Mouse (Mus musculus): ENCODE measurements around the gene Ramp2. TPM values are rescaled to one million over a fixed set of nuclear protein-coding genes. Genes with fewer than 3 reads are reported as not detected.

Ramp2 gene
- 271 and 276 TPM in 2 replicates for polyA plus RNA-seq (2014; fragmentation: Nextera tagmentation; extraction: Ambion mirVana)

DNA sequence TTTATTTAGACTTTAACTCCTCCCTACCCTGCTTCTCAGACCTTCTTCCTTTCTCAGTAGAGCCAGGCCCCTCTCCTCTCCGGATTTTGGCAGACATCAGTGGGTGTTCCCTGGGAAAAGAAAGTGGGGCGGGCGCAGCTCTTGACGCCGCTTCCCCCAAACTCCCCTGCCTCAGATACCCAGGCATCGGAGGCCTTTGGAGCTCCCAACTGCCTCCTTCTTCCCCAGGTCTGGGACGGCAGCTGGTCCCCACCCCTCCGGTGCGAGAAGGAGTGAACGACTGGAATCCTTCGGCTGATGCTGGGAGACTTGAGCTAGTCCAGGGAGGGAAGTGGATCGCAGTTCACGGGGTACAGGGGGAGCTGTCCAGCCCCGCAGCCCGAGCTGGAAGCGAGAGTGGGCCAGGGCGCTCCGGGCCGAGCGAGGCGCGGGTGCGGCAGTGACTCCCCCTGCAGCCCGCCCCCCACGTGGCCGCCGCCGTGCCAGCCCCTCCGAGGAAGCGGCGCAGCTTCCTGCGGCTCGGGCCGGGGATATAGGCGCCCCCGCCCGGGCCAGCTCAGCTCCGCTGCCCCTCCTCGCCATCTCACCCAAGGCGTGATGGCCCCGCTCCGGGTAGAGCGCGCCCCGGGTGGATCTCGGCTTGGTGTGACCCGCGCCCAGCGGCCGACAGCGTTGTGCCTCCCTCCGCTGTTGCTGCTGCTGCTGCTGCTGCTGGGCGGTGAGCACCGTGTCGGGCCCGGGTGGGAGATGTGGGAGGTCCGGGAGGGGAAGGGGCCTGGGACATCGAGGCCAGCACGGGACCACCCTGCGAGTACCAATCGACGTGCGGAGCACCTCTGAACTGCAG lies at the start of gene Ramp2:
TSS of gene Ramp2 (plus strand) at position 174 of the 847 bp plus-strand sequence.
- H3K27ac ChIP-seq (ENCODE audit: low read depth) = peak within 1 kb of the TSS; percentile 88
- ATAC-seq (ENCODE audit: insufficient read depth) (peak; percentile 84), DNase-seq (peak; percentile 78)
- H3K9ac ChIP-seq = peak within 1 kb of the TSS; percentile 72
- under 1% methylated on average over 56 of the region's 63 CpGs for WGBS
- peak within 1 kb of the TSS; percentile 89 for H3K4me2 ChIP-seq
- H3K4me1 ChIP-seq (ENCODE audit: insufficient read depth) = peaks cover 3% of the 10 kb centered on the region
- 0 out of 2 replicates have a peak, but pooled peaks have one; percentile 5 for TF ChIP-seq CTCF (IDR thresholded peaks at IDR 0.05; ENCODE audit: low read depth)
- no peaks in the 10 kb centered on the region for H3K9me3 ChIP-seq (ENCODE audit: low read depth, low read length)
- H3K4me3 ChIP-seq (ENCODE audit: low read depth, low read length) = peak within 1 kb of the TSS; percentile 68
- H3K27me3 ChIP-seq (ENCODE audit: insufficient read depth, low read length) = peaks cover 18% of the 10 kb centered on the region; the same call in 1 of the 2 replicates
- H3K36me3 ChIP-seq (ENCODE audit: insufficient read depth) = no peaks in the 10 kb centered on the region

DNA sequence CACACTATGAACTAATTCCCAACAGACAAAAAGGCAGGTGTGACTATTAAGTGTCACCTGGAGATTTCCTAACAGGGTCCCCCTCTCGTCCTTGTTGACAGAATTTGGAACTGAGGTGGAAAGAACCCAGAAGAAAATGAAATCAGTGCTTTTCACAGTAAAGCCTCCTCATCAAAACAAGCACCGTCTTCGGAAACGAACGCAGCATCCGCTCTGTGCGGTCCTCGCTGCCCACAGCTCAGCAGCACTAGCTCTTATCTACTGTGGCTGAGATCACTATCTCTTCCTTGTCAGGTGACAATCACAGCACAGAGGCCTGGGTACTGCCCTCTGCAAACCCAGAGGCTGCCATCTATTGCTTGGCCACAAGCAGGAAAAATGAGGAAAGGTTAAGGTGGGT lies 49.7 kb upstream of the Ramp2 start:
- Histone ChIP-seq H3K9me3 (ENCODE audit: low read depth, low read length) (no peaks in the 10 kb centered on the region), H3K4me1 (ENCODE audit: insufficient read depth) (peaks cover 1% of the 10 kb centered on the region; the same call in 1 of the 2 replicates), H3K36me3 (ENCODE audit: insufficient read depth) (peaks cover 51% of the 10 kb centered on the region), H3K27ac (ENCODE audit: low read depth) (no peak overlapping the region), H3K9ac (no peak overlapping the region), H3K4me2 (no peak overlapping the region), H3K4me3 (ENCODE audit: low read depth, low read length) (no peak overlapping the region), H3K27me3 (ENCODE audit: insufficient read depth, low read length) (no peaks in the 10 kb centered on the region)
- WGBS = 84% methylated on average over 8 of the region's 8 CpGs
- no peak for ATAC-seq (ENCODE audit: insufficient read depth)
- DNase-seq = no peak
- no peak for TF ChIP-seq CTCF (IDR thresholded peaks at IDR 0.05; ENCODE audit: low read depth)

DNA sequence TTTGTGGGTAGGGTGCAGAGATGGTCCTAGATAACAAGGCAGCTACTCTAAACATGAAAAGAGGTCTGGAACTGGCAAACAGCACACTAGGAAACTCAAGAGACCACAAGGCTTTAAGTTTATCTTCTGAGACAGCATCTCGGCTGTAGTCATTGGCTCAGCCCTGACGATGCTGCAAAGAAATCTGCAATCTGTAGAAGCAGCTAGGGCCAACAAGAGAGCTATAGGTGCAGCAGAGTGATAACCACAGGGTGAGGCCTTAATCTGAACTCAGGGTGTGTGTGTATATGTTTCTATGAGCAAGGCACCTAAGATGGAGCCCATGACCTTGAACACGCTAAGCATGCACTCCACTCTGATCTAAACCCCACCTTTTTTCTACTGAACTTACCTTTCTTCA lies 46.3 kb upstream of the Ramp2 start:
- 82% methylated on average over 3 of the region's 3 CpGs for WGBS
- ATAC-seq (ENCODE audit: insufficient read depth) (no peak), DNase-seq (no peak)
- H3K27me3 ChIP-seq (ENCODE audit: insufficient read depth, low read length) = no peaks in the 10 kb centered on the region
- H3K27ac ChIP-seq (ENCODE audit: low read depth) = no peak overlapping the region
- H3K4me1 ChIP-seq (ENCODE audit: insufficient read depth) = no peaks in the 10 kb centered on the region
- peaks cover 64% of the 10 kb centered on the region for H3K36me3 ChIP-seq (ENCODE audit: insufficient read depth)
- TF ChIP-seq CTCF (IDR thresholded peaks at IDR 0.05; ENCODE audit: low read depth) = no peak
- H3K4me3 ChIP-seq (ENCODE audit: low read depth, low read length) = no peak overlapping the region
- no peak overlapping the region for H3K9ac ChIP-seq
- H3K4me2 ChIP-seq = no peak overlapping the region
- H3K9me3 ChIP-seq (ENCODE audit: low read depth, low read length) = no peaks in the 10 kb centered on the region

DNA sequence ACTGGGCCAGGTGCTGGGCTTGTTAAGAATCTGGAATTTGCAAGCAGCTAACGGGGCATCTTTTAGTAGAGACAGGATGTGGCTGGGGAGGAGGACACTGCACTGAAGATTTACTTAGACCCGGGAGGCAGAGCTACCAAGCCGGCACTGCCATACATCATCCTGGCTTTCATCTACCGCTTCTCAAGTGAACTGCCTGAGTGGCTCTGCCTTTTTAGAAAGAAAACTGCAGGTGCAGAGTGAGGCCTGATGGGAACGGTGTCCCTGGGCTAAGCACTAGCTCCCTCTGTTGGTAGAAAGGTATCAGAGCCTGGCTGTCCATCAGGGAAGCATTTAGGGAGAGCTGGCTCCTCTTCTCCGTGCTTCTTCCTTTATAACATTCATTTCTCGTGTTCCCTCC lies 44.8 kb upstream of the Ramp2 start:
- peak; percentile 78 for DNase-seq
- Histone ChIP-seq H3K4me2 (no peak overlapping the region), H3K27ac (ENCODE audit: low read depth) (no peak overlapping the region), H3K4me1 (ENCODE audit: insufficient read depth) (no peaks in the 10 kb centered on the region), H3K9ac (no peak overlapping the region), H3K4me3 (ENCODE audit: low read depth, low read length) (no peak overlapping the region), H3K36me3 (ENCODE audit: insufficient read depth) (peaks cover 69% of the 10 kb centered on the region), H3K27me3 (ENCODE audit: insufficient read depth, low read length) (no peaks in the 10 kb centered on the region), H3K9me3 (ENCODE audit: low read depth, low read length) (no peaks in the 10 kb centered on the region)
- WGBS = 18% methylated on average over 7 of the region's 7 CpGs
- ATAC-seq (ENCODE audit: insufficient read depth) = no peak
- peak; percentile 83 for TF ChIP-seq CTCF (IDR thresholded peaks at IDR 0.05; ENCODE audit: low read depth)

DNA sequence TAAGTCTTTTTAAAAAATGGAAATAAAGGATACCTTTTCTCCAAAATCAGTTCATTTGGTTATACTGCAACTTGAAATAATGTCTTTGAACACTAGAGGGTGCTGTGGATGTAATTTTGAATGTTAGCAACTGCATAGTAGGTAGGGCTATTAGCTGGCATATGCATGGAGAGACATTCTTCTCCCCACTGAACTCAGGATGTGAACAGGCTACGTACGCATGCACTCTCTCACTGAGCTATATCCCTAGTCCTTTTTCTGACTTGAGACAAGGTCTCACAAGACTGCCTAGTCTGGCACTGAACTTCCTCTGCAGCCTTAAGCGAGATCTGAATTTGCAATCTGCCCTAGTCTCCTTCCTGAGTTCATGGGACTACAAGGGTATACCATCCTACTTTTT lies 33.9 kb upstream of the Ramp2 start:
- peak; percentile 82 for TF ChIP-seq CTCF (IDR thresholded peaks at IDR 0.05; ENCODE audit: low read depth)
- Histone ChIP-seq H3K9ac (no peak overlapping the region), H3K4me3 (ENCODE audit: low read depth, low read length) (no peak overlapping the region), H3K4me2 (no peak overlapping the region), H3K27me3 (ENCODE audit: insufficient read depth, low read length) (no peaks in the 10 kb centered on the region), H3K4me1 (ENCODE audit: insufficient read depth) (no peaks in the 10 kb centered on the region), H3K27ac (ENCODE audit: low read depth) (no peak overlapping the region), H3K9me3 (ENCODE audit: low read depth, low read length) (no peaks in the 10 kb centered on the region), H3K36me3 (ENCODE audit: insufficient read depth) (peaks cover 72% of the 10 kb centered on the region)
- ATAC-seq (ENCODE audit: insufficient read depth) (peak; percentile 71), DNase-seq (peak; percentile 97)
- WGBS = 49% methylated on average over 3 of the region's 3 CpGs

DNA sequence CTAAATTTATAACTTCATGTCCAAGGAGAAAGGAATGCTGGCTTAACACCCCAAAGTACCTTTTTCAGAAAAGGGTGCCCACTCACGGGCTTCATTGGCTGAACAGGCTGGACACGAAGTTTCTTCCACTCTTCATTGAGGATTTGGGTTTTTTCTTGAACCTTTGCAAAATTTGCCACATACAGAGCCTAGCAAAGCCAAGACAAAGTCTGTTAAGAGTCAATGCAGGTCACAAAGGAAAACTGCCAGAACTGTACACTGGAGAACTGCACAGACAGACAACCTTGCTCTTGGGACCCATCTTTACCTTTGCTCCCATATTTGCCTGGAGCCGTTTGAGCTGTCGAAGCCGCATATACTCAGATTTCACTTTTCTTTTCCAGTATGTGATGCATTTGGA lies 28.9 kb upstream of the Ramp2 start:
- DNase-seq (no peak), ATAC-seq (ENCODE audit: insufficient read depth) (no peak)
- no peak for TF ChIP-seq CTCF (IDR thresholded peaks at IDR 0.05; ENCODE audit: low read depth)
- H3K9me3 ChIP-seq (ENCODE audit: low read depth, low read length) = no peaks in the 10 kb centered on the region
- no peaks in the 10 kb centered on the region for H3K4me1 ChIP-seq (ENCODE audit: insufficient read depth)
- no peaks in the 10 kb centered on the region for H3K27me3 ChIP-seq (ENCODE audit: insufficient read depth, low read length)
- peaks cover 47% of the 10 kb centered on the region for H3K36me3 ChIP-seq (ENCODE audit: insufficient read depth)
- no peak overlapping the region for H3K27ac ChIP-seq (ENCODE audit: low read depth)
- H3K9ac ChIP-seq = no peak overlapping the region
- H3K4me2 ChIP-seq = no peak overlapping the region
- WGBS = 90% methylated on average over 5 of the region's 5 CpGs
- H3K4me3 ChIP-seq (ENCODE audit: low read depth, low read length) = no peak overlapping the region

DNA sequence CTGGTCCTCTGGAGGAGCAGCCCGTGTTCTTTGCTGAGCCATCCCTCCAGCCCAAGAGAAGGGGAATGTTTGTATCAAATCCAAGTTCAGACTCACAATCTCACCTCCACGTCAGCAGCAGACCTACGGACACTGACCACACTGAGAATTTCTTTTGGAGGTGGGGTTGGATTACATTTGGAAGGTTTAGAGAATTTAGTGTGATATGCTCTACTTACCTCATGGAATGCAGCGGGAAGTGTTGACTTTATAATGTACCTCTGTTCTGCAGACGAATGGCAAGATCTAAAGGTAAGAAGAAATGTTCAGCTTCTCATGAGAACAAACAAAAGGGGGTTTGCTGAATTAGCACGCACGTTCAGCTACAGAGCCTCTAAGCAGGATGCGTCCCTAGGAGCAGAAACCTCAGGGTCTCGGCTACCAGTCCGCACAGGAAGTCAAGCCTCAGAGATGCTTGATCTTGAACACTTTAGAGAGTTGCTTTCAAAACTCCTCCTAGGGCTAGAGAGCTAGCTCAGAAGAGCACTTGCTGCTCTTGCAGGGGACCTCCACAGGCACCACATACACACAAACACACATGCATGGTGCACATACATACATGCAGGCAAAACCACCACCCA lies 27.3 kb upstream of the Ramp2 start:
- Histone ChIP-seq H3K36me3 (ENCODE audit: insufficient read depth) (peaks cover 39% of the 10 kb centered on the region), H3K27me3 (ENCODE audit: insufficient read depth, low read length) (no peaks in the 10 kb centered on the region), H3K4me1 (ENCODE audit: insufficient read depth) (no peaks in the 10 kb centered on the region), H3K9ac (no peak overlapping the region), H3K4me2 (no peak overlapping the region), H3K9me3 (ENCODE audit: low read depth, low read length) (no peaks in the 10 kb centered on the region), H3K27ac (ENCODE audit: low read depth) (no peak overlapping the region), H3K4me3 (ENCODE audit: low read depth, low read length) (no peak overlapping the region)
- no peak for TF ChIP-seq CTCF (IDR thresholded peaks at IDR 0.05; ENCODE audit: low read depth)
- ATAC-seq (ENCODE audit: insufficient read depth) (no peak), DNase-seq (no peak)
- 77% methylated on average over 10 of the region's 10 CpGs for WGBS

Data from lung, embryonic 14.5 days (tissue).